Mouse (Mus musculus): Measurements from ENCODE around the gene Atp8a1. TPM values are rescaled to one million over a fixed set of nuclear protein-coding genes. Genes with fewer than 3 reads are reported as not detected.

Gene Atp8a1
- polyA plus RNA-seq, 1 experiment, result 2.4 TPM

GRCm38 (mm10) chr5:67863950-67864391, 16.7 kb upstream of the Atp8a1 start:
- no peak overlapping the region for H3K4me3 ChIP-seq (ENCODE audit: control insufficient read depth, low read depth, low read length)
- H3K27me3 ChIP-seq (ENCODE audit: control insufficient read depth, insufficient read depth, low read length), result no peaks in the 10 kb centered on the region
- no peaks in the 10 kb centered on the region for H3K36me3 ChIP-seq (ENCODE audit: control insufficient read depth, insufficient read depth, low read length)
- no peak overlapping the region for H3K27ac ChIP-seq (ENCODE audit: control insufficient read depth, insufficient read depth, low read depth, low read length)
- no peaks in the 10 kb centered on the region for H3K4me1 ChIP-seq (ENCODE audit: control insufficient read depth, insufficient read depth, low read length)
- TF ChIP-seq POLR2A (IDR thresholded peaks at IDR 0.05; ENCODE audit: control insufficient read depth, low read depth, low read length) (no peak), CTCF (IDR thresholded peaks at IDR 0.05; ENCODE audit: control insufficient read depth, insufficient read depth, insufficient replicate concordance, low read depth, low read length) (no peak)

GRCm38 (mm10) chr5:67854963-67855606, 7.9 kb upstream of the Atp8a1 start:
- Histone ChIP-seq H3K27me3 (ENCODE audit: control insufficient read depth, insufficient read depth, low read length) (no peaks in the 10 kb centered on the region), H3K27ac (ENCODE audit: control insufficient read depth, insufficient read depth, low read depth, low read length) (no peak overlapping the region), H3K4me1 (ENCODE audit: control insufficient read depth, insufficient read depth, low read length) (no peaks in the 10 kb centered on the region), H3K36me3 (ENCODE audit: control insufficient read depth, insufficient read depth, low read length) (no peaks in the 10 kb centered on the region), H3K4me3 (ENCODE audit: control insufficient read depth, low read depth, low read length) (no peak overlapping the region)
- no peak for TF ChIP-seq CTCF (IDR thresholded peaks at IDR 0.05; ENCODE audit: control insufficient read depth, insufficient read depth, insufficient replicate concordance, low read depth, low read length)
- no peak for TF ChIP-seq POLR2A (IDR thresholded peaks at IDR 0.05; ENCODE audit: control insufficient read depth, low read depth, low read length)

GRCm38 (mm10) chr5:67852860-67853259, 5.6 kb upstream of the Atp8a1 start:
- no peak for TF ChIP-seq CTCF (IDR thresholded peaks at IDR 0.05; ENCODE audit: control insufficient read depth, insufficient read depth, insufficient replicate concordance, low read depth, low read length)
- no peak for TF ChIP-seq POLR2A (IDR thresholded peaks at IDR 0.05; ENCODE audit: control insufficient read depth, low read depth, low read length)
- peaks cover 1% of the 10 kb centered on the region for H3K4me1 ChIP-seq (ENCODE audit: control insufficient read depth, insufficient read depth, low read length)
- no peak overlapping the region for H3K27ac ChIP-seq (ENCODE audit: control insufficient read depth, insufficient read depth, low read depth, low read length)
- no peaks in the 10 kb centered on the region for H3K36me3 ChIP-seq (ENCODE audit: control insufficient read depth, insufficient read depth, low read length)
- H3K4me3 ChIP-seq (ENCODE audit: control insufficient read depth, low read depth, low read length), result no peak overlapping the region
- no peaks in the 10 kb centered on the region for H3K27me3 ChIP-seq (ENCODE audit: control insufficient read depth, insufficient read depth, low read length)

- peaks cover 14% of the 10 kb centered on the region for H3K4me1 ChIP-seq (ENCODE audit: control insufficient read depth, insufficient read depth, low read length)
Measured at GRCm38 (mm10) chr5:67849411-67849810, 2.2 kb upstream of the Atp8a1 start.

GRCm38 (mm10) chr5:67848511-67849014, 1.3 kb upstream of the Atp8a1 start:
- Histone ChIP-seq H3K27me3 (ENCODE audit: control insufficient read depth, insufficient read depth, low read length) (no peaks in the 10 kb centered on the region), H3K4me1 (ENCODE audit: control insufficient read depth, insufficient read depth, low read length) (peaks cover 14% of the 10 kb centered on the region), H3K4me3 (ENCODE audit: control insufficient read depth, low read depth, low read length) (no peak overlapping the region), H3K27ac (ENCODE audit: control insufficient read depth, insufficient read depth, low read depth, low read length) (no peak overlapping the region), H3K36me3 (ENCODE audit: control insufficient read depth, insufficient read depth, low read length) (no peaks in the 10 kb centered on the region)
- TF ChIP-seq CTCF (IDR thresholded peaks at IDR 0.05; ENCODE audit: control insufficient read depth, insufficient read depth, insufficient replicate concordance, low read depth, low read length) (no peak), POLR2A (IDR thresholded peaks at IDR 0.05; ENCODE audit: control insufficient read depth, low read depth, low read length) (no peak)

More at GRCm38 (mm10) chr5:67849411-67849810, 2.2 kb upstream of the Atp8a1 start:
- Histone ChIP-seq H3K4me3 (ENCODE audit: control insufficient read depth, low read depth, low read length) (no peak overlapping the region), H3K36me3 (ENCODE audit: control insufficient read depth, insufficient read depth, low read length) (no peaks in the 10 kb centered on the region), H3K27ac (ENCODE audit: control insufficient read depth, insufficient read depth, low read depth, low read length) (no peak overlapping the region), H3K27me3 (ENCODE audit: control insufficient read depth, insufficient read depth, low read length) (no peaks in the 10 kb centered on the region)
- TF ChIP-seq POLR2A (IDR thresholded peaks at IDR 0.05; ENCODE audit: control insufficient read depth, low read depth, low read length) (no peak), CTCF (IDR thresholded peaks at IDR 0.05; ENCODE audit: control insufficient read depth, insufficient read depth, insufficient replicate concordance, low read depth, low read length) (no peak)

GRCm38 (mm10) chr5:67846361-67847224, 641 bp downstream of the Atp8a1 start:
- TF ChIP-seq CTCF (IDR thresholded peaks at IDR 0.05; ENCODE audit: control insufficient read depth, insufficient read depth, insufficient replicate concordance, low read depth, low read length) (no peak), POLR2A (IDR thresholded peaks at IDR 0.05; ENCODE audit: control insufficient read depth, low read depth, low read length) (no peak)
- peaks cover 14% of the 10 kb centered on the region for H3K4me1 ChIP-seq (ENCODE audit: control insufficient read depth, insufficient read depth, low read length)
- no peak overlapping the region for H3K27ac ChIP-seq (ENCODE audit: control insufficient read depth, insufficient read depth, low read depth, low read length)

GRCm38 (mm10) chr5:67845190-67845691, 2.0 kb downstream of the Atp8a1 start:
- H3K27ac ChIP-seq (ENCODE audit: control insufficient read depth, insufficient read depth, low read depth, low read length), result no peak overlapping the region
- H3K27me3 ChIP-seq (ENCODE audit: control insufficient read depth, insufficient read depth, low read length), result no peaks in the 10 kb centered on the region
- no peak for TF ChIP-seq POLR2A (IDR thresholded peaks at IDR 0.05; ENCODE audit: control insufficient read depth, low read depth, low read length)
- TF ChIP-seq CTCF (IDR thresholded peaks at IDR 0.05; ENCODE audit: control insufficient read depth, insufficient read depth, insufficient replicate concordance, low read depth, low read length), result no peak
- no peaks in the 10 kb centered on the region for H3K36me3 ChIP-seq (ENCODE audit: control insufficient read depth, insufficient read depth, low read length)
- H3K4me3 ChIP-seq (ENCODE audit: control insufficient read depth, low read depth, low read length), result no peak overlapping the region
- H3K4me1 ChIP-seq (ENCODE audit: control insufficient read depth, insufficient read depth, low read length), result peaks cover 14% of the 10 kb centered on the region

More at GRCm38 (mm10) chr5:67846361-67847224, 641 bp downstream of the Atp8a1 start:
- peak overlapping the region; percentile 91 for H3K4me3 ChIP-seq (ENCODE audit: control insufficient read depth, low read depth, low read length)
- H3K36me3 ChIP-seq (ENCODE audit: control insufficient read depth, insufficient read depth, low read length), result no peaks in the 10 kb centered on the region
- no peaks in the 10 kb centered on the region for H3K27me3 ChIP-seq (ENCODE audit: control insufficient read depth, insufficient read depth, low read length)
